Mouse (Mus musculus) naive thymus-derived CD4-positive, alpha-beta T cell, adult 2 months (primary cell): ENCODE data around the gene Mapkapk5.
"Not testable (repeated sequence)": the region's sequence is repeated elsewhere in the genome, so short reads cannot be mapped to it uniquely, and the experiment has no call there.

Experiments used
- DNase-seq: peaks from one replicate; pipeline ENCODE4 v3.0.0-alpha.2; 2011; ENCODE audit warnings: low read depth

Mapkapk5 gene

DNA sequence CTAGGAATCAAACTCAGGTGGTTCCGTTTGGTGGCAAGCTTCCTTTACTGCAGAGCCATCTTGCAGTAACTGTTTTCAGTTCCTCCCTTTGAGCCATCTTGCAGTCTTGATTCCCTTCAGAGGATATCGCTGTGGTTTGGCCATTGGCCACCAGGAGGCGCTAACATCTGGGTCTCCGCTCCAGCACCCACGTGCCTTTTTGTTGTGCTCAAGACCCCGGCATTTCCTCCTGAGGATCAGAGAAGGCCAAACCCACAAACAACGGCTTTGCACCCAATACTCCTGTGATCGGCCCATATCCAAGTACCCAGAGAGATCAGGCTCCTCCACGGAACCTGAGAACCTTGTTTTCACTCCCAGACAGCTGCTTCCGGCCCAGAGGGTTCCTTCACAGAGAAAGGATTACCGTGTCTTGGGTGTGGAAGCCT lies 18.8 kb upstream of the Mapkapk5 start:
- peak; percentile 95 for DNase-seq

DNA sequence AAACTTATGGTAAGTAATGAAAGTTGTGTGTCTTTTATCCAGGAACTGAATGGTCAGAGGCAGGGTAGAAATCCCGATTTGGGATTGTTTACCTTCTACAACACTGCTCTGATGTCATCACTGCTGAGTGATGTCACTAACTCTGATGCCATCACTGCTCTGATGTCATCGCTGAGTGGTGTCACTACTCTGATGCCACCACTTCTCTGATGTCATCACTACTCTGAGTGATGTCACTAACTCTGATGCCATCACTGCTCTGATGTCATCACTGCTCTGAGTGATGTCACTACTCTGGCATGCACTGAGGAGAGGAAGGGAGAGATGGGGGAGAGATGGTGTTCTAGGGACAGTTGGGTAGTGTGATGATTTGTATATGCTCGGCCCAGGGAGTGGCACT lies 16.7 kb upstream of the Mapkapk5 start:
- no peak for DNase-seq

DNA sequence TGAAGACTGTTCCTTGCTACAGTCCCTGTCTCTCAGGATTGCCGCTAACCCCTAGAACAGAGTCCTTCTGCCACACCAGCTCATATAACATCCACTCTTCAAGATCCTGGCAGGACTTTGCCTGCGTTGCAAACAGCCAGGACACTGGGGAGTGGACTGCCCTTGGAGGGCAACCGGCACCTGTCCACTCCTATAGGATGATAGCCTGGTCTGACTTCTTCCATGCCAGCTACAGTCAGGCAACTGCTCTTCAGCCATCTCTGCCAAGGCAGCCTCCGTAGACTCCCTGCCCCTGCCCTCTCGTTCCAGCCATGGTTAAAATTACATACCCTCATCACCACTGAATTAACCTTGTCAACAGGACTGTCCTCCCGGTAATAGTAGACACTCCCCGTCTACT lies 3.5 kb upstream of the Mapkapk5 start:
- no peak for DNase-seq

DNA sequence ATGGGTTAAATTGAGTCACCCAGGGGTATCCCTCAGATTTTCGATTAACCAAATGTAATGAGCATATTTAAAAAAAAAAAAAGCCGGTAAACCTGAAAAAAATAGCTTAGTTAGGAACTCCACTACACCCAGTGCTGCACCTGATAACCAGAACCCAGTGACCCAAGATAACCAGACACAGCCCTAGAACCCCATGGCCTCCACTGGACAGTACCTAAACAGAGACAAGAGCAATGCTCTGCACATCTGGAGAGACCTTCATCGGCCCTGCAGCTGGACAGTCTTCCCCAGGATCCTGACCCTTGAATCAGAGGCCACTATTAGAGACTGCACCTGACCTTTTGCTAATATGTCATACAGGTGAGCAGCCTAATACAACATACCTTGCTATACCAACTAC lies 1.4 kb upstream of the Mapkapk5 start:
- no peak for DNase-seq

GRCm38 (mm10) chr5:121546530-121546895 lies 808 bp upstream of the Mapkapk5 start:
- DNase-seq = peak; percentile 66

GRCm38 (mm10) chr5:121544910-121545792 lies 554 bp downstream of the Mapkapk5 start, which contains the start of the genes Adam1a and Gm42878:
Gene Adam1a, minus strand, starts transcription at chr5:121545482.
Gene Gm42878, minus strand, starts transcription at chr5:121545482.
- DNase-seq = peak; percentile 64

DNA sequence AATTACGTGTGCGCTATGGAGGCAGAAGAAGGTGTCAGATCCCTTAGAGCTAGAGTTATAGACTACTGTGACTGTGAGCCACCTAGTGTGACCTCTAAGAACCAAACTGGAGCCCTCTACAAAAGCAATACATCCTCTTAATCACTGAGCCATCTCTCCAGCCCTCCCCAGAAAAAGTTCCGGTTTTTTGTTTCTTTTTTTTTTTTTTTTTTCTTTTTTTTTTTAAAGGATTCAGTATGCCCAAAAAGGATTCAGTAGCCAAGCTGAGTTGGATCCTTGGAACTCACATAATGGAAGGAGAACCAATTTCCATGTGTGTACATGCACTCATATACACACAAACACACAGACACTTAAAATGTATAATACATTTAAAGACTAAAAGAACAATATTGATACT lies 2.3 kb downstream of the Mapkapk5 start:
- no peak for DNase-seq

- DNase-seq = no peak
Observed at GRCm38 (mm10) chr5:121541235-121541634, 4.5 kb downstream of the Mapkapk5 start.

DNA sequence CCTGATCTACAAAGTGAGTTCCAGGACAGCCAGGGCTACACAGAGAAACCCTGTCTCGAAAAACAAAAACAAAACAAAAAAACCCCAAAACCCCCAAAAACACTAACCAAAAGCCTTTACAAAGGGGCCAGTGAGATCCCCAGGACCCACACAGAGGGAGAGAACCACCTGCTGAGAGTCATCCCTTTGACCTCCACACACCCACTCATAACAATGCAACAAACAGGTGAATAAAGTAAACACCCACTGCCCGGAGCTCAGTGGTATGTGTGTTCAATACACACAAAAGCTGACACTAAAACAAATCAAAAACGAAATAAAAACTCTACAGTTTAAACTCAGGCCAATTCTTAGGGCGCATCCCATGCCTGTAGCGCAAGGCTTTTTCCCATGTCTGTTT lies 5.6 kb downstream of the Mapkapk5 start:
- DNase-seq = no peak

GRCm38 (mm10) chr5:121537588-121537987 lies 8.1 kb downstream of the Mapkapk5 start:
- DNase-seq = no peak

GRCm38 (mm10) chr5:121536921-121537555 lies 8.7 kb downstream of the Mapkapk5 start:
- no peak for DNase-seq

DNA sequence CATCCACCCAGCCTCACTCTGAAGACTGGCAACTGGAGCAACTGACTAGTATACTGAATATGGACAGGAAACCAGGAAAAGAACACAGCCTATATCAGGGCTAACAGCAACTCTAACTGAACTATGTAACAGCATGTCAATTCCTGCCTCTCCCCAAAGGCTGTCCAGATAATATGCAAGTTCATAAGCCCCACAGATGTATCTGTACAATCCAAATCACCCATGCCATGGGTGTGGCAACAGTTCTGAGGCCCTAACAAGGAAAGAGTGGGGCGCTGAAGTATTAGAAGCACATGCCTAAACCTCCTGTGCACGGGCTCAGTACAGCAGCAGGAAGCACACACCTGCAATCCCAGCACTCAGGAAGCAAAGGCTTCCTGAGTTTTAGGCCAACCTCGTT lies 10.6 kb downstream of the Mapkapk5 start:
- DNase-seq = no peak

DNA sequence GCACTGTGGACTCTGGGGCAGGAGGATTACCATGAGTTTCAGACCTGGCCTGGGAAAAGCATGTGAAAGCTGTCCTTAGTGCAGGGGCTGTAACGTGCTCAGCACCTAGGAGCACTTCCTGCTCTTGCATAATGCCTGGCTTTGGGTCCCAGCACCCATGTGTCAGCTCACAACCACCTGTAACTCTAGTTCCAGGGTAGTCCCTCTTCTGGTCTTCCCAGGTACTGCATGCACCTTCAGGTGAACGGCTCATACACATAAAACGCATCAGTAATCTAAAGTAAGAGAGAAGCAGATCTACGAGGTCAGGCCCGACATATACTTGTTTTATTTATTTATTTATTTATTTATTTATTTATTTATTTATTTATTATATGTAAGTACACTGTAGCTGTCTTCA lies 11.2 kb downstream of the Mapkapk5 start:
- peak; percentile 54 for DNase-seq

DNA sequence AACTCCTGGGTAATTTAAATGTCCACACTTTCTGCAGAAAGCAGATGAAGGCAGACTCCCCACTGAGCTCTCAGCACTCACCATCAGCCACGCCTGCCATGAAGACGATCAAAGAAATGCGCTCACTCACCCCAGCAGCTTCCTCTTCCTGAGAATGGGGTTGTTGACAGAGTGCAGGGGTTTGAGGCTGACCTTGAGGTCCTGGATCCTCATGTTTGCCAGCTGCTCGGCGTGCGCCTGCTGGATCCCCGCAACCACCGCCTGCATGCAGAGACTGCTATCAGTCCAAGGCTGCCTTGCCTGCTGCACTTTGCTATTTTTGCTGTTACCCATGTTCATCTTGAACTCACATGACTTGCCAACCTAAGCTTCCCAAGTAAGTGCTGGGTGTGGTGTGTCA lies 18.7 kb downstream of the Mapkapk5 start:
- no peak for DNase-seq

DNA sequence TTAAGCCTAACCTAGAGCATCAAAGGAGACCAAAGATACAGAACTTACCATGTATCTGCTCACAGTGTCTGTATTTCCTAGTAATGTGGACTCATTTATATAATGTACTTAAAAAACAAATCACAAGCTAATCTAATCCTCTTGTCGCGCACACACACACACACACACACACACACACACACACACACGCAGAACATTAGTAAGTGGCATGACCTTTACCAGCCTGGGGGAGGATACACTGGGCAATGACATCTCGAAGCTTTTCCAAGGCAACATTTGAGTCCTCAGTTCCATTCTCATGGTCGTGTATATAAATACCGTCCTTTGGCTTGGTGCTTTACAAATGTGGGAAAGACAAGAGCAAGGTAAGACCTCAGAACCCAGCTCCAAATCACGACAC lies 19.2 kb downstream of the Mapkapk5 start:
- DNase-seq = no peak

DNA sequence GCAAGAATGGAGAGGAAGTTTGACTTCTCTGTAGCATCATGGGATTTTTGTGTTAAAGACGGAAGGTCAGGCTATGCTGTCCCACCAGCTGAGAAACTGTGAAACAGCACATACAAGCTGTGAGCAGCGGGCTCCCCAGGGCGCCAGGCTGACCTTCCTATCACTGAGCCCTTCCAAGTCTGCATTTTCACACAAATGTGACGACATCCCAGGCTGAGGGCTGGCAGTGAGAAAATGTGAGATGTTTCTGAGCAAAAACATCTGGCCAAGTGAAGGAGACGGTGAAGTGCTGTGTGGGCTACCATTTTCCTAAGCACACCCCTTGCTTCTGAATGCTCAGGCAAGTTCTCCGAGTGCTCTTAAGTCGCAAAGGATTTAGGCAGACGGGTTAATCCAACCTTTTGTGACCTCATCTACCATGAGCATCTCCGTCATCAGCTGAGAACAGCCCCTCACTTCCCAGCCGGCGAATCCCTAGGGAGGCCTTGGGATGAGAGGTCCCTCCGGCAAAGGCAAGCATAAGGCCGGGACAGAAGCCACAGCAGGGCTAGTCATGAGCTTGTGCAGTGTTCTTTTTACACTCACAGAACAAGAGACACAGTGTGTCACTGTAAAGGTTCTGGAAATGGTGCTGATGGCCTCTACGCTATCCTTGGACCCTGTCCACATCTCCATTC lies 19.8 kb downstream of the Mapkapk5 start:
- no peak for DNase-seq

DNA sequence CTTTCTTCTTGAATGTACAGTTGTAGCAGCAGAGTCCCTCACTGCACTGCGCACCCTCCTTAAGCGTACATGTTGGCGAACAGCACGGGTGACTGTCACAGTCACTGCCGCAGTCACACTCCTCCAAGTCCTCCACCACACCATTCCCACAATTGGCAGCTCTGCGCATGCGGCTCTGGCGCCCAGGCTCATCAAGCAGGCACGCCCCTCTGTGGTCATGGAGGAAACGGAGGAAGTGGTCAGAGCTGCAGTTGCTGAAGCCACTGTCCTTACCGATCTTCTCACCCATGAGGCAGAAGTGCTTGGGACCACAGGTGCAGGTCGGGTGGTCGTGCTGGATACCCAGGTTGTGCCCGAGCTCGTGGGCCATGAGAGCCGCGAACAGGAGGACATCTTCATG lies 25.9 kb downstream of the Mapkapk5 start:
- DNase-seq = not testable (repeated sequence)

DNA sequence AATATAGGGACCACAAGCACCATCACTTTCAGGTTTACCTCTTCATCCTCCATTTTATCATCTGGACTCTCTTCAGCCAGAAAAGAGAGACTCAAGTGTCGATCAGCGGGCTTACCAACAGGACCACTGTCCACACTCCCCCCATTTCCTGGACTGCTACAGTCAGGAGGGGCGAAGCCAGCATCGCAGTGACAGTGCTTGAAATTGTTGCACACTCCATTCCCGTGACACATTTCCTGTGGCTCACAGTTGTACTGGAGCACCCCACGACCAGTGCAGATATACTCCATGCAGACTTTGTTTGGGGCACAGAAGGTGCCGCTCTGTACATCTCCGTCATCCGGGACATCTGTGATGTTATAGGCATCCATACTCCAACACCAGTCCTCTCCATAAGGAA lies 26.7 kb downstream of the Mapkapk5 start:
- no peak for DNase-seq

- no peak for DNase-seq
Observed at GRCm38 (mm10) chr5:121510009-121510408, 35.7 kb downstream of the Mapkapk5 start.

- no peak for DNase-seq
Observed at GRCm38 (mm10) chr5:121506846-121507245, 38.9 kb downstream of the Mapkapk5 start.

- DNase-seq = no peak
Observed at GRCm38 (mm10) chr5:121503231-121503630, 42.5 kb downstream of the Mapkapk5 start, which contains the start of gene Adam1b. Gene Adam1b, minus strand, starts transcription at chr5:121503435.

- DNase-seq = not testable (repeated sequence)
Observed at GRCm38 (mm10) chr5:121501424-121501996, 44.2 kb downstream of the Mapkapk5 start.
